Mouse (Mus musculus) C2C12 (cell line): Measurements from ENCODE around the gene Cd80.

ENCODE experiments used
- CEBPB ChIP-seq: IDR thresholded peaks from one replicate; pipeline ENCODE4 v1.6.1; 2011; ENCODE audit warnings: low read depth, mild to moderate bottlenecking, control low read depth, moderate library complexity
- CTCF ChIP-seq: IDR thresholded peaks from one replicate; pipeline ENCODE4 v1.5.1; 2011; ENCODE audit not compliant: control insufficient read depth, insufficient read depth, insufficient read length
- FOSL1 ChIP-seq: IDR thresholded peaks from one replicate; pipeline ENCODE4 v1.8.0; 2011; ENCODE audit warnings: mild to moderate bottlenecking, low read length; ENCODE audit not compliant: poor library complexity, insufficient read depth, severe bottlenecking
- MAX ChIP-seq: IDR thresholded peaks from one replicate; pipeline ENCODE4 v1.6.1; 2011; ENCODE audit warnings: mild to moderate bottlenecking, control low read depth
- MYOD1 ChIP-seq: IDR thresholded peaks from one replicate; pipeline ENCODE4 v1.6.1; 2011; ENCODE audit warnings: low read depth; ENCODE audit not compliant: control insufficient read depth, insufficient read length
- MYOG ChIP-seq: IDR thresholded peaks from one replicate; pipeline ENCODE4 v1.6.1; 2011; ENCODE audit not compliant: control insufficient read depth, insufficient read length; ENCODE audit errors: extremely low read depth
- USF1 ChIP-seq: IDR thresholded peaks from one replicate; pipeline ENCODE4 v1.6.1; 2011; ENCODE audit warnings: low read depth, mild to moderate bottlenecking, control low read depth, moderate library complexity

DNA sequence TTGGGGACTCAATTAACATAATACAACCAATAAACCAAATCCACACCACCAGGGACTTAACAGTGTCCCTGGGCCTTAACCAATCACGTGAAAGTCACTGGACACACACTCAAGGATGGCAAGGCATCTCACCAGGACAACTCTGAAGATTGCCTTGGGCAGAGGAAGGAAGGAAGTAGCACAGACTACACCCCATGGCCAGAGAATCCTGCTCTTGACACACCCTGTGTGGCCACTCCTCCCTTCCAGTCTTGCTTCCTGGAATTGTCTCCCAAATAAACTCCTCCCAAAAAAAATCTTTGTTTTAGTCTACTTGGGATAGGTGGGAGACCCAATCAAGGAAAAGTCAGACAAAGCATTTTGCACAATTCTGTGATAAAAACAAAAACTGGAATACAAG, 10.3 kb upstream of the Cd80 start:
- no peak for TF ChIP-seq CTCF
- TF ChIP-seq USF1, result no peak
- no peak for TF ChIP-seq MYOG
- TF ChIP-seq MAX, result no peak
- TF ChIP-seq CEBPB, result no peak
- TF ChIP-seq MYOD1, result no peak
- no peak for TF ChIP-seq FOSL1
